Mouse (Mus musculus) C2C12 (cell line): ENCODE measurements around the gene Hmgb3. TPM values are rescaled to one million over a fixed set of nuclear protein-coding genes. Genes with fewer than 3 reads are reported as not detected.
A peak's percentile ranks its signal among the peaks of the same experiment; 100 is the strongest.

Experiments used
- H3K27me3 ChIP-seq: one replicate; pipeline ENCODE4 v1.6.1; 2011; ENCODE audit not compliant: control insufficient read depth, insufficient read depth, insufficient read length
- H3K36me3 ChIP-seq: one replicate; pipeline ENCODE4 v1.6.1; 2011; ENCODE audit not compliant: control insufficient read depth, insufficient read depth
- H3K4me3 ChIP-seq: one replicate; pipeline ENCODE4 v1.5.1; 2011; ENCODE audit warnings: mild to moderate bottlenecking, control low read depth; ENCODE audit not compliant: poor library complexity, insufficient read depth, severe bottlenecking
- H3K79me2 ChIP-seq: one replicate; pipeline ENCODE4 v1.6.1; 2011; ENCODE audit not compliant: control insufficient read depth, insufficient read depth
- H3K79me3 ChIP-seq: one replicate; pipeline ENCODE4 v1.6.1; 2011; ENCODE audit warnings: low read depth, control low read depth
- H3ac ChIP-seq: one replicate; pipeline ENCODE3; 2011; ENCODE audit warnings: low read depth; ENCODE audit not compliant: control insufficient read depth, insufficient read length
- CEBPB ChIP-seq: IDR thresholded peaks from one replicate; pipeline ENCODE4 v1.6.1; 2011; ENCODE audit warnings: low read depth, mild to moderate bottlenecking, control low read depth, moderate library complexity
- CTCF ChIP-seq: IDR thresholded peaks from one replicate; pipeline ENCODE4 v1.5.1; 2011; ENCODE audit not compliant: control insufficient read depth, insufficient read depth, insufficient read length
- FOSL1 ChIP-seq: IDR thresholded peaks from one replicate; pipeline ENCODE4 v1.8.0; 2011; ENCODE audit warnings: mild to moderate bottlenecking, low read length; ENCODE audit not compliant: poor library complexity, insufficient read depth, severe bottlenecking
- MAX ChIP-seq: IDR thresholded peaks from one replicate; pipeline ENCODE4 v1.6.1; 2011; ENCODE audit warnings: mild to moderate bottlenecking, control low read depth
- MYOD1 ChIP-seq: IDR thresholded peaks from one replicate; pipeline ENCODE4 v1.6.1; 2011; ENCODE audit warnings: low read depth; ENCODE audit not compliant: control insufficient read depth, insufficient read length
- MYOG ChIP-seq: IDR thresholded peaks from one replicate; pipeline ENCODE4 v1.6.1; 2011; ENCODE audit not compliant: control insufficient read depth, insufficient read length; ENCODE audit errors: extremely low read depth
- USF1 ChIP-seq: IDR thresholded peaks from one replicate; pipeline ENCODE4 v1.6.1; 2011; ENCODE audit warnings: low read depth, mild to moderate bottlenecking, control low read depth, moderate library complexity
- polyA plus RNA-seq: library from polyadenylated mRNA; unstranded; fragments of >200 nt; fragmentation: generic; extraction: Trizol; gene quantifications from one replicate; pipeline ENCODE4 v1.2.1, GENCODE M21; 2012; ENCODE audit warnings: missing spikeins

Gene Hmgb3
- polyA plus RNA-seq, 1 experiment = 68.1 TPM

DNA sequence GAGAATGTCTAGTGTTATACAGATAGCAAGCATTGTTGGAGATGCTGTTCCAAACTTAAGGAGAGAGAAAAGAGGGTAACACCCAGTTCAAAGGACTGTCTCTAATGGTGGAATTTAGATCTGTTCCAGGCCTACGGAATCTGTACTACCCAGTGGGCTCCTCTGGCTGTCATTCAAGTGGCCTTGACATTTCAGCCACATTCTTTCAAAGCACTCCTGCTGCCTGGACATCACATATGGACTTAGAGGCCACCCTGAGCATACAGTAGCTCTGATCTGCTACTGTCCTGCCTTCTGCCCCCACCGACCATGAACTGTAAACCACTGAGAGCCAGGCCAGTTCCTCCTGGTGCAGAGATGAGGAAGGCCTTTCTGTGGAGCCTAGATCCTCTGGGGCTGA is 17.9 kb upstream of the Hmgb3 start:
- H3K79me3 ChIP-seq = no peaks in the 10 kb centered on the region
- no peaks in the 10 kb centered on the region for H3K79me2 ChIP-seq
- TF ChIP-seq FOSL1 (no peak), MAX (no peak), CEBPB (no peak), MYOD1 (no peak), MYOG (no peak), USF1 (no peak), CTCF (no peak)
- no peak overlapping the region for H3ac ChIP-seq
- H3K36me3 ChIP-seq = no peaks in the 10 kb centered on the region
- no peak overlapping the region for H3K4me3 ChIP-seq
- no peaks in the 10 kb centered on the region for H3K27me3 ChIP-seq

- H3K36me3 ChIP-seq = no peaks in the 10 kb centered on the region
- TF ChIP-seq FOSL1 = no peak
- TF ChIP-seq CTCF = no peak
- no peak for TF ChIP-seq CEBPB
- TF ChIP-seq MYOD1 = no peak
- TF ChIP-seq MYOG = no peak
- no peak for TF ChIP-seq MAX
- no peak for TF ChIP-seq USF1
- no peak overlapping the region for H3ac ChIP-seq
- H3K79me3 ChIP-seq = no peaks in the 10 kb centered on the region
- H3K27me3 ChIP-seq = peaks cover 4% of the 10 kb centered on the region
- H3K4me3 ChIP-seq = no peak overlapping the region
- no peaks in the 10 kb centered on the region for H3K79me2 ChIP-seq
These were observed 14.8 kb upstream of the Hmgb3 start for GRCm38 (mm10) chrX:71540821-71541510.

DNA sequence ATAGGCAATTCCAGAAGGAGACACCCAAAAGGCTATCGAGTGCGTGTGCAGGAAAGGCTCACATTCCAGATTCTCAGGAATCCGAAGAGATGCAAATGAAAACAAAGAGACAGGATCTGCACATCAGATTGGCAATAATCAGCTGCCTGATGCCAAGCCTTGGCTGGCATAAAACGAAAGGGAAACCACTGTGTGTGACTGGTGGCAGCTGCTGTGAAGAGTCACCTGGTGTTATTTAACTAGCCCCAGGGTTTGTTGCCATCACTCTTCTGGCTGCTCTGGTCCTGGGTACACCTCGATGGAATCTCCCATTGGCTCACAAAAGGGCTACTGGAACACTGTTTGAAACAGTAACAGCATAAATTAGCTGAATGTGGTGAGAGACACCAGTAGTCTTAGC is 11.0 kb upstream of the Hmgb3 start:
- TF ChIP-seq USF1 (no peak), MYOD1 (no peak), MAX (no peak), CEBPB (no peak), FOSL1 (no peak), CTCF (no peak), MYOG (no peak)
- Histone ChIP-seq H3K27me3 (peaks cover 7% of the 10 kb centered on the region), H3K79me3 (no peaks in the 10 kb centered on the region), H3ac (no peak overlapping the region), H3K36me3 (no peaks in the 10 kb centered on the region), H3K4me3 (no peak overlapping the region), H3K79me2 (no peaks in the 10 kb centered on the region)

DNA sequence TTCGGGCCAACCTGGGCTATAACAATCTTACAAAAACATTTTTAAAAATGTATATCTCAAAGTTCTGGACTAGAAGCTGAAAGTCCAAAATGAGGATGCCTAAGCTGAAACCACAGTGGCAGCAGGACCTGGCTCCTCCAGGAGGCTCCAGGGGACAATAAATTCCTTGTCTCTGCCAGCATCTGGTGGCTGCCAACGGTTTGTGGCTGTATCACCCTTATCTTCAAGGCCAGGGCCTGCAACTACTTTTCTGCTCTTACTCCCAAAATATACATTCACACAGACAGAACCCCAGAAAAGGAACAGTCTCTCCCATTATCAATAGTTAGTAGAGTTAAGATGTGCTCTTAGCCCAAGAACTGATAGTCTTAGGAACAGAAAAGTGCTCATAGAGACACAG is 10.6 kb upstream of the Hmgb3 start:
- Histone ChIP-seq H3K79me2 (no peaks in the 10 kb centered on the region), H3K36me3 (no peaks in the 10 kb centered on the region), H3K27me3 (peaks cover 9% of the 10 kb centered on the region), H3ac (no peak overlapping the region), H3K4me3 (no peak overlapping the region), H3K79me3 (no peaks in the 10 kb centered on the region)
- TF ChIP-seq MYOD1 (no peak), CTCF (no peak), MAX (no peak)

GRCm38 (mm10) chrX:71556115-71556941 is 610 bp downstream of the Hmgb3 start:
- H3K4me3 ChIP-seq = peak overlapping the region; percentile 44
- no peaks in the 10 kb centered on the region for H3K27me3 ChIP-seq
- peaks cover 18% of the 10 kb centered on the region for H3K79me2 ChIP-seq
- H3K36me3 ChIP-seq = peaks cover 7% of the 10 kb centered on the region
- peaks cover 7% of the 10 kb centered on the region for H3K79me3 ChIP-seq
- TF ChIP-seq MYOG = no peak
- no peak for TF ChIP-seq USF1
- TF ChIP-seq CEBPB = no peak
- TF ChIP-seq MAX = no peak
- TF ChIP-seq MYOD1 = no peak
- no peak for TF ChIP-seq FOSL1
- TF ChIP-seq CTCF = no peak
- peak overlapping the region; percentile 94 for H3ac ChIP-seq
